Mouse (Mus musculus): Measurements from ENCODE around the gene 1700122O11Rik. TPM values are rescaled to one million over a fixed set of nuclear protein-coding genes. Genes with fewer than 3 reads are reported as not detected.

The 1700122O11Rik gene
- polyA plus RNA-seq (2017; shearing (Covaris generic)) = not detected

DNA sequence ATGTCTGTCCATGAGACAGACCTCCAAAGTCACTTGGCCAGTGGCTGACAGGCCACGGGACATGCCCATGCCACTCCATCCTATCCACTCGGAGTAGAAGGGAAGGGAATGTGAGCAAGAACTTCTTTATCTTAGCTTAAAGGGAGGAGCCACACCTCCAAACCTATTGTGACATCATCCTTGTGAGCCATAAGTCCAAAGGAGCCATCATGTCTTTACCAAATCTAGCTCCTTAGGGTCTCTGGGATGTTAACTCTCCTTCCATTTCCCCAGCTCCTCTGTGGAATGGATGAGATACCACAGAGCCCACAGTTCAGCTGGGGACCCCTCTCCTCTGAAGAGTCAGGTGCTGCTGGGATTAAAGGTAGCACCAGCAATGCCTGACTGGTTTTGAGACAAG is at the start of gene 1700122O11Rik:
TSS of gene 1700122O11Rik (minus strand) at position 101 of the 400 bp plus-strand sequence.

Other genes with a start within 250 kb of the 1700122O11Rik start
- not detected for gene Mdfi, start 203.6 kb downstream of the 1700122O11Rik start, polyA plus RNA-seq (2017; shearing (Covaris generic))
- 6.4 TPM for gene Foxp4, start 113.6 kb downstream of the 1700122O11Rik start, polyA plus RNA-seq (2017; shearing (Covaris generic))
- not detected for gene 1700067P10Rik, start 51.0 kb upstream of the 1700122O11Rik start, polyA plus RNA-seq (2017; shearing (Covaris generic))
- not detected for gene 9830107B12Rik, start 108.0 kb upstream of the 1700122O11Rik start, polyA plus RNA-seq (2017; shearing (Covaris generic))
- not detected for gene A530064D06Rik, start 129.0 kb upstream of the 1700122O11Rik start, polyA plus RNA-seq (2017; shearing (Covaris generic))
- not detected for gene Trem1, start 194.5 kb upstream of the 1700122O11Rik start, polyA plus RNA-seq (2017; shearing (Covaris generic))
- not detected for gene Trem3, start 209.5 kb upstream of the 1700122O11Rik start, polyA plus RNA-seq (2017; shearing (Covaris generic))
- gene Treml4, start 226.0 kb upstream of the 1700122O11Rik start, polyA plus RNA-seq (2017; shearing (Covaris generic)) = 1.6 TPM